Comparison of ENCODE assay signal across 20 mouse cellular contexts in genomic region chr4:114680360-114680759, GRCm38 (mm10).
DNase-seq lines count a peak whose midpoint lies in the region; ATAC-seq lines count a peak whose summit lies in the region.
"Had no signal": no experiment of that assay in that cellular context is flagged by ENCODE, and none has a peak within 500 bp of the region (broad histone marks: within the 10 kb centered on the region; RNA-seq: fewer than 3 reads in every experiment).

No protein-coding gene starts in this region.

- ATAC-seq in midbrain, embryonic 15.5 days (replicated peaks): no peak
- no peak for ATAC-seq in embryonic facial prominence, embryonic 13.5 days (ENCODE audit: insufficient number of reproducible peaks, insufficient read depth, low FRiP score, low TSS enrichment, low read depth)
- ATAC-seq: forebrain, embryonic 13.5 days; midbrain, embryonic 16.5 days had no signal

- peaks cover 25% of the 10 kb centered on the region for H3K4me1 ChIP-seq in midbrain, embryonic 10.5 days
- H3K4me1 ChIP-seq in midbrain, embryonic 15.5 days: peaks cover 8% of the 10 kb centered on the region; the same call in 1 of the 2 replicates
- H3K4me1 ChIP-seq in embryonic facial prominence, embryonic 13.5 days: peaks cover 52% of the 10 kb centered on the region

- H3K27ac ChIP-seq in midbrain, embryonic 10.5 days (replicated peaks): peak overlapping the region; percentile 59; the same call in 1 of the 2 replicates
- H3K27ac ChIP-seq in midbrain, embryonic 15.5 days: no peak overlapping the region
- H3K27ac ChIP-seq in embryonic facial prominence, embryonic 13.5 days: no peak overlapping the region
- H3K27ac ChIP-seq: forebrain, embryonic 13.5 days; layer of hippocampus, adult 2 months; left cerebral cortex, adult 2 months had no signal

- intact Hi-C loops in left cerebral cortex, postnatal 36 days (cut with DNase I): no loop called here

- 67% methylated on average over 6 of the region's 6 CpGs for WGBS in midbrain, embryonic 10.5 days
- 55% methylated on average over 6 of the region's 6 CpGs for WGBS in midbrain, embryonic 15.5 days
- WGBS in embryonic facial prominence, embryonic 13.5 days: 22% methylated on average over 6 of the region's 6 CpGs

- peaks cover 38% of the 10 kb centered on the region for H3K27me3 ChIP-seq in midbrain, embryonic 10.5 days (ENCODE audit: low read depth, poor library complexity, severe bottlenecking)
- peaks cover 7% of the 10 kb centered on the region; the same call in 1 of the 2 replicates for H3K27me3 ChIP-seq in midbrain, embryonic 15.5 days (replicated peaks)
- peaks cover 69% of the 10 kb centered on the region for H3K27me3 ChIP-seq in embryonic facial prominence, embryonic 13.5 days

- no peaks in the 10 kb centered on the region for H3K9me3 ChIP-seq in midbrain, embryonic 10.5 days (replicated peaks)
- no peaks in the 10 kb centered on the region for H3K9me3 ChIP-seq in midbrain, embryonic 15.5 days
- no peaks in the 10 kb centered on the region for H3K9me3 ChIP-seq in embryonic facial prominence, embryonic 13.5 days
- H3K9me3 ChIP-seq: forebrain, embryonic 13.5 days had no signal

- H3K36me3 ChIP-seq in midbrain, embryonic 10.5 days: no peaks in the 10 kb centered on the region
- no peaks in the 10 kb centered on the region for H3K36me3 ChIP-seq in midbrain, embryonic 15.5 days (replicated peaks)
- no peaks in the 10 kb centered on the region for H3K36me3 ChIP-seq in embryonic facial prominence, embryonic 13.5 days

- peak; percentile 63 for DNase-seq in heart, adult 11 months
- no peak for DNase-seq in heart, postnatal 4 days
- no peak for DNase-seq in midbrain, embryonic 10.5 days (ENCODE audit: low spot score)
- DNase-seq in mesoderm, embryonic 11.5 days (ENCODE audit: low read depth, low spot score): peak; percentile 31
- no peak for DNase-seq in left cerebral cortex, postnatal 36 days (ENCODE audit: low spot score in 2 of 2)
- DNase-seq: B cell, adult 2 months; cerebellum, adult 2 months; cerebellum, postnatal 36 days; gastrocnemius, postnatal 36 days; kidney, adult 8-10 months; liver; lung, postnatal 14 days; right cerebral cortex, postnatal 25 days; thymus, adult 2 months had no signal

- no peak overlapping the region for H3K4me3 ChIP-seq in midbrain, embryonic 10.5 days
- no peak overlapping the region for H3K4me3 ChIP-seq in midbrain, embryonic 15.5 days
- H3K4me3 ChIP-seq in embryonic facial prominence, embryonic 13.5 days: no peak overlapping the region
- H3K4me3 ChIP-seq: forebrain, embryonic 13.5 days; layer of hippocampus, adult 2 months; left cerebral cortex, adult 2 months had no signal

- H3K4me2 ChIP-seq in midbrain, embryonic 15.5 days: no peak overlapping the region
- no peak overlapping the region for H3K4me2 ChIP-seq in embryonic facial prominence, embryonic 13.5 days
- H3K4me2 ChIP-seq: forebrain, embryonic 13.5 days had no signal

- no peak overlapping the region for H3K9ac ChIP-seq in midbrain, embryonic 15.5 days
- 0 out of 2 replicates have a peak overlapping the region, but pooled peaks have one; percentile 27 for H3K9ac ChIP-seq in embryonic facial prominence, embryonic 13.5 days
- H3K9ac ChIP-seq: forebrain, embryonic 13.5 days had no signal

Comparison
In these comparisons a context has a peak if more than half of its experiments do, and no peak if none do; other contexts are left out.
1. DNase-seq: peak in heart, adult 11 months (single experiment) and mesoderm, embryonic 11.5 days (single experiment); none in heart, postnatal 4 days (single experiment), midbrain, embryonic 10.5 days (single experiment) and left cerebral cortex, postnatal 36 days (0 of 2).